Comparison of ENCODE assay signal across 28 mouse cellular contexts in the genomic region with DNA sequence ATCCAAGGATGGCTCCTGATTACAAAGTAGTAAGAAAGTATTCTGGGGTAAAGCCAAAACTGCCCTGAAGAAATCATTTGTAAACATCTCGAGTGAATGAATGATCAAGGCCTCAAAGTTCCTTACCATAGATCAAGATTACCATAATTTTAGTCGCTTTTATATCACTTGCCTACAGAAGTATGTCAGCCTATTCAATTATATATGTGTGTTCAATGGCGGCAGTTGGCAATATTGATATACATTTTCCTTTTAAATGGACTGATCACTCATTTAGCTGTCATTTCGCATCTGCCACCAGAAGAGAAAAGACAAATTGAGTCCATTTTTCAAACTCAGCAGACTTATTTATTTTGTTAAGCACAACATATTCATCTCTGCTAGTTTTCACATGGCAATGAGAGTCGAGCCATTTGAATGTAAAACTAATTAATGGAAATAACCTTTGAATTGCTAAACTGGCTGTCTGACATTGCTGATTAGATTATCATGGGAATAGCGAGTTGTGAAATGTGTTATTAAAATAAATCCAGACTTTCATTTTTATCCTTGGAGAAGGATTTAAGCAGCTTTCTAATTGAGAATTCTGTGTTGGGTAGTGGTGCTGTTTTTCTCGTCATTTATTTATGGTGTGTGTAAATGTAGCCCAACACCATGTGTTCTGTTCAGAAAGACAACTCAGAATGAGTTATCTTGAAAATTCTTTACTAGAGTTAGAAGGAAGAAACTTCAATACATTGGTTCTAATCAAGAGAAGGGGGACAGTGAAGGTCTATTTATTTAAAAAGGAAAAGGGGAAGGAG.
A peak's percentile ranks its signal among the peaks of the same experiment; 100 is the strongest.
DNase-seq lines count a peak whose midpoint lies in the region; ATAC-seq and TF ChIP-seq lines count a peak whose summit lies in the region.
"Had no signal": no experiment of that assay in that cellular context is flagged by ENCODE, and none has a peak within 500 bp of the region (broad histone marks: within the 10 kb centered on the region; RNA-seq: fewer than 3 reads in every experiment).

No protein-coding gene starts in this region.

- TF ChIP-seq CTCF in midbrain, postnatal 0 days (IDR thresholded peaks at IDR 0.05) = no peak
- TF ChIP-seq CTCF in embryonic fibroblast, embryonic 13.5 days (IDR thresholded peaks at IDR 0.05; ENCODE audit: borderline replicate concordance, insufficient read depth, low read length) = no peak

- H3K9me3 ChIP-seq in forebrain, embryonic 14.5 days (replicated peaks; ENCODE audit: control insufficient read depth, low read length) = no peaks in the 10 kb centered on the region
- H3K9me3 ChIP-seq in forebrain, embryonic 10.5 days = no peaks in the 10 kb centered on the region
- no peaks in the 10 kb centered on the region for H3K9me3 ChIP-seq in midbrain, postnatal 0 days (ENCODE audit: low read length)
- H3K9me3 ChIP-seq in midbrain, embryonic 15.5 days = no peaks in the 10 kb centered on the region
- H3K9me3 ChIP-seq: G1E; heart, embryonic 12.5 days; heart, embryonic 15.5 days; hindbrain, embryonic 10.5 days; hindbrain, embryonic 13.5 days; intestine, embryonic 15.5 days had no signal

- no peak for TF ChIP-seq POLR2A in embryonic fibroblast, embryonic 13.5 days (IDR thresholded peaks at IDR 0.05; ENCODE audit: low read depth, low read length)

- peak; percentile 57; the same call in 1 of the 2 replicates for ATAC-seq in forebrain, embryonic 14.5 days
- ATAC-seq in midbrain, postnatal 0 days (ENCODE audit: low FRiP score) = no peak
- no peak for ATAC-seq in midbrain, embryonic 15.5 days (replicated peaks)
- ATAC-seq: hindbrain, embryonic 16.5 days; intestine, embryonic 15.5 days; Patski had no signal

- intact Hi-C loops in left cerebral cortex, postnatal 14 days (cut with DNase I) = no loop called here

- no peak overlapping the region for H3K4me2 ChIP-seq in forebrain, embryonic 14.5 days (ENCODE audit: low read length)
- H3K4me2 ChIP-seq in midbrain, postnatal 0 days (ENCODE audit: low read depth, low read length, poor library complexity, severe bottlenecking) = no peak overlapping the region
- H3K4me2 ChIP-seq in midbrain, embryonic 15.5 days = no peak overlapping the region
- H3K4me2 ChIP-seq: heart, embryonic 12.5 days; heart, embryonic 15.5 days; hindbrain, embryonic 13.5 days; intestine, embryonic 15.5 days had no signal

- H3K4me1 ChIP-seq in forebrain, embryonic 14.5 days (ENCODE audit: control insufficient read depth, insufficient read depth, low read length) = no peaks in the 10 kb centered on the region
- H3K4me1 ChIP-seq in forebrain, embryonic 10.5 days = no peaks in the 10 kb centered on the region
- H3K4me1 ChIP-seq in midbrain, postnatal 0 days (ENCODE audit: insufficient read depth, low read length) = no peaks in the 10 kb centered on the region
- no peaks in the 10 kb centered on the region for H3K4me1 ChIP-seq in midbrain, embryonic 15.5 days
- no peaks in the 10 kb centered on the region for H3K4me1 ChIP-seq in embryonic fibroblast, embryonic 13.5 days (ENCODE audit: control insufficient read depth, insufficient read depth, low read length)
- H3K4me1 ChIP-seq: heart, embryonic 12.5 days; heart, embryonic 15.5 days; hindbrain, embryonic 10.5 days; hindbrain, embryonic 13.5 days; intestine, embryonic 15.5 days had no signal

- H3K27me3 ChIP-seq in forebrain, embryonic 14.5 days (replicated peaks; ENCODE audit: control insufficient read depth, insufficient read depth, low read length) = no peaks in the 10 kb centered on the region
- no peaks in the 10 kb centered on the region for H3K27me3 ChIP-seq in forebrain, embryonic 10.5 days (ENCODE audit: poor library complexity, severe bottlenecking)
- no peaks in the 10 kb centered on the region for H3K27me3 ChIP-seq in midbrain, postnatal 0 days (ENCODE audit: insufficient read depth, low read length)
- H3K27me3 ChIP-seq in midbrain, embryonic 15.5 days (replicated peaks) = no peaks in the 10 kb centered on the region
- H3K27me3 ChIP-seq: CH12.LX; heart, embryonic 12.5 days; heart, embryonic 15.5 days; hindbrain, embryonic 13.5 days; intestine, embryonic 15.5 days; Patski had no signal

- DNase-seq in forebrain, embryonic 14.5 days (ENCODE audit: low spot score) = peak; percentile 56
- DNase-seq in forebrain, embryonic 10.5 days (ENCODE audit: extremely low spot score, low spot score) = no peak
- DNase-seq in midbrain, postnatal 0 days (ENCODE audit: low spot score) = peak; percentile 9
- DNase-seq in telencephalon, adult 2 months (ENCODE audit: low read depth, low spot score) = peak; percentile 36
- no peak for DNase-seq in thymus, postnatal 36 days
- no peak for DNase-seq in left cerebral cortex, postnatal 14 days (ENCODE audit: low spot score in 2 of 2)
- DNase-seq: adrenal gland, postnatal 10 days; adrenal gland, postnatal 36 days; B cell, adult 2 months; cerebellum, adult 18-20 months; cerebellum, adult 9-10 months; cerebellum, postnatal 14 days; gastrocnemius, postnatal 25 days; heart, adult 18-20 months; heart, postnatal 10 days; heart, postnatal 36 days; kidney, adult 11 months had no signal

- no peak overlapping the region for H3K4me3 ChIP-seq in forebrain, embryonic 14.5 days (ENCODE audit: low read depth, low read length)
- H3K4me3 ChIP-seq in forebrain, embryonic 10.5 days = no peak overlapping the region
- no peak overlapping the region for H3K4me3 ChIP-seq in midbrain, postnatal 0 days (ENCODE audit: low read depth, low read length)
- no peak overlapping the region for H3K4me3 ChIP-seq in midbrain, embryonic 15.5 days
- no peak overlapping the region for H3K4me3 ChIP-seq in embryonic fibroblast, embryonic 13.5 days (ENCODE audit: insufficient read depth, low read length)
- H3K4me3 ChIP-seq: heart, embryonic 12.5 days; heart, embryonic 15.5 days; hindbrain, embryonic 10.5 days; hindbrain, embryonic 13.5 days; intestine, embryonic 15.5 days had no signal

- H3K36me3 ChIP-seq in forebrain, embryonic 14.5 days (ENCODE audit: control insufficient read depth, insufficient read depth, low read length) = no peaks in the 10 kb centered on the region
- H3K36me3 ChIP-seq in forebrain, embryonic 10.5 days (replicated peaks) = no peaks in the 10 kb centered on the region
- no peaks in the 10 kb centered on the region for H3K36me3 ChIP-seq in midbrain, postnatal 0 days (ENCODE audit: insufficient read depth, low read length)
- no peaks in the 10 kb centered on the region for H3K36me3 ChIP-seq in midbrain, embryonic 15.5 days (replicated peaks)
- H3K36me3 ChIP-seq: G1E; heart, embryonic 12.5 days; heart, embryonic 15.5 days; hindbrain, embryonic 10.5 days; hindbrain, embryonic 13.5 days; intestine, embryonic 15.5 days had no signal

- no peak overlapping the region for H3K9ac ChIP-seq in forebrain, embryonic 14.5 days (ENCODE audit: low read length)
- no peak overlapping the region for H3K9ac ChIP-seq in midbrain, postnatal 0 days (replicated peaks; ENCODE audit: low read length, poor library complexity, severe bottlenecking)
- H3K9ac ChIP-seq in midbrain, embryonic 15.5 days = no peak overlapping the region
- H3K9ac ChIP-seq: heart, embryonic 12.5 days; heart, embryonic 15.5 days; hindbrain, embryonic 13.5 days; intestine, embryonic 15.5 days had no signal

- 76% methylated on average over 7 of the region's 7 CpGs for WGBS in forebrain, embryonic 14.5 days
- WGBS in forebrain, embryonic 10.5 days = 91% methylated on average over 7 of the region's 7 CpGs
- 71% methylated on average over 7 of the region's 7 CpGs for WGBS in midbrain, postnatal 0 days
- WGBS in midbrain, embryonic 15.5 days = 72% methylated on average over 7 of the region's 7 CpGs

- H3K27ac ChIP-seq in forebrain, embryonic 14.5 days (ENCODE audit: low read depth, low read length) = no peak overlapping the region
- H3K27ac ChIP-seq in forebrain, embryonic 10.5 days = no peak overlapping the region
- no peak overlapping the region for H3K27ac ChIP-seq in midbrain, postnatal 0 days (ENCODE audit: low read depth, low read length)
- H3K27ac ChIP-seq in midbrain, embryonic 15.5 days = no peak overlapping the region
- H3K27ac ChIP-seq in embryonic fibroblast, embryonic 13.5 days (ENCODE audit: insufficient read depth, low read length) = peak overlapping the region; percentile 76; the same call in 1 of the 2 replicates
- H3K27ac ChIP-seq: heart, embryonic 15.5 days; hindbrain, embryonic 10.5 days; hindbrain, embryonic 13.5 days; intestine, embryonic 15.5 days had no signal

Comparison
In these comparisons a context has a peak if more than half of its experiments do, and no peak if none do; other contexts are left out.
1. DNase-seq: peak in forebrain, embryonic 14.5 days (single experiment), midbrain, postnatal 0 days (single experiment) and telencephalon, adult 2 months (single experiment); none in forebrain, embryonic 10.5 days (single experiment), thymus, postnatal 36 days (0 of 2) and left cerebral cortex, postnatal 14 days (0 of 2).